Mouse (Mus musculus): Measurements from ENCODE around the gene Tuba1c.
"Not testable (repeated sequence)": the region's sequence is repeated elsewhere in the genome, so short reads cannot be mapped to it uniquely, and the experiment has no call there.

Tuba1c gene

GRCm38 (mm10) chr15:99030585-99031387 lies 1.1 kb downstream of the Tuba1c start:
- DNase-seq (ENCODE audit: low read depth, low spot score) = no peak

GRCm38 (mm10) chr15:99031388-99031675 lies 1.6 kb downstream of the Tuba1c start:
- no peak for DNase-seq (ENCODE audit: low read depth, low spot score)

- no peak for DNase-seq (ENCODE audit: low read depth, low spot score)
Observed at GRCm38 (mm10) chr15:99032041-99032725, 2.5 kb downstream of the Tuba1c start.

- DNase-seq (ENCODE audit: low read depth, low spot score) = no peak
Observed at GRCm38 (mm10) chr15:99032726-99033250, 3.1 kb downstream of the Tuba1c start.

GRCm38 (mm10) chr15:99033498-99034270 lies 4.0 kb downstream of the Tuba1c start:
- DNase-seq (ENCODE audit: low read depth, low spot score) = no peak

- no peak for DNase-seq (ENCODE audit: low read depth, low spot score)
Observed at GRCm38 (mm10) chr15:99035431-99035830, 5.7 kb downstream of the Tuba1c start.

GRCm38 (mm10) chr15:99036249-99036905 lies 6.7 kb downstream of the Tuba1c start:
- DNase-seq (ENCODE audit: low read depth, low spot score) = no peak

GRCm38 (mm10) chr15:99038025-99038424 lies 8.3 kb downstream of the Tuba1c start:
- no peak for DNase-seq (ENCODE audit: low read depth, low spot score)

- no peak for DNase-seq (ENCODE audit: low read depth, low spot score)
Observed at GRCm38 (mm10) chr15:99038797-99039196, 9.1 kb downstream of the Tuba1c start.

GRCm38 (mm10) chr15:99039306-99039705 lies 9.6 kb downstream of the Tuba1c start:
- no peak for DNase-seq (ENCODE audit: low read depth, low spot score)

GRCm38 (mm10) chr15:99039996-99040919 lies 10.6 kb downstream of the Tuba1c start:
- DNase-seq (ENCODE audit: low read depth, low spot score) = no peak

- DNase-seq (ENCODE audit: low read depth, low spot score) = no peak
Observed at GRCm38 (mm10) chr15:99040920-99041856, 11.5 kb downstream of the Tuba1c start.

- DNase-seq (ENCODE audit: low read depth, low spot score) = no peak
Observed at GRCm38 (mm10) chr15:99042334-99042733, 12.6 kb downstream of the Tuba1c start.

- no peak for DNase-seq (ENCODE audit: low read depth, low spot score)
Observed at GRCm38 (mm10) chr15:99044854-99045253, 15.2 kb downstream of the Tuba1c start.

- DNase-seq (ENCODE audit: low read depth, low spot score) = not testable (repeated sequence)
Observed at GRCm38 (mm10) chr15:99045734-99046133, 16.0 kb downstream of the Tuba1c start.

GRCm38 (mm10) chr15:99049473-99050253 lies 20.0 kb downstream of the Tuba1c start:
- peak; percentile 75 for DNase-seq (ENCODE audit: low read depth, low spot score)

- no peak for DNase-seq (ENCODE audit: low read depth, low spot score)
Observed at GRCm38 (mm10) chr15:99053373-99053772, 23.7 kb downstream of the Tuba1c start.

GRCm38 (mm10) chr15:99055040-99055439 lies 25.3 kb downstream of the Tuba1c start, which contains the start of gene Prph:
Gene Prph (plus strand): TSS chr15:99055174.
- DNase-seq (ENCODE audit: low read depth, low spot score) = no peak

Data from mesoderm, embryonic 11.5 days (tissue).